Mouse (Mus musculus): ENCODE results near the gene Zfp961. TPM values are rescaled to one million over a fixed set of nuclear protein-coding genes. Genes with fewer than 3 reads are reported as not detected.

Gene Zfp961
- total and polyA plus RNA-seq, 3 experiments: 4.4 to 8.0 (median 5.5) TPM

DNA sequence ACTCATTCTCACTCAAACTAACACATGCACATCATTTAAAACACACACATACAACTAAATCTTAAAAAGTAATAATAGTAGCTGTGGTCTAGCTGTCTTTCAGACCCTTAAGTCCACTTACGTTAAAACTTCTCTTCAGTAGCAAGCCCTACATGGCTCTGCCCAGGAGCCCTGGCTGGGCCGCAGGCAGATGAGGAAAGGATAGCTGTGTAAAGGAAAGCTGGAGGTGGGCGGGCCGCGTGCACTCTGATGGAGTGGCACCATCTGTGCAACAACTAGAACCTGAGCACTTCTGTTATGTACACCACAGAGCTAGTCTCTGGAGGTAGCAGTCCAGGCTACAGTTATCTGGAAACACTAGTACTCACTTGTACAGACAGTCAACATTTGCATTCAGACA lies 16.4 kb downstream of the Zfp961 start:
- intact Hi-C loops (cut with DNase I): no loop called here
- H3K27me3 ChIP-seq (ENCODE audit: control insufficient read depth, insufficient read depth, low read length): no peaks in the 10 kb centered on the region
- H3K36me3 ChIP-seq (ENCODE audit: control insufficient read depth, insufficient read depth, low read length): peaks cover 5% of the 10 kb centered on the region
- peaks cover 1% of the 10 kb centered on the region; the same call in 1 of the 2 replicates for H3K79me2 ChIP-seq (replicated peaks; ENCODE audit: control insufficient read depth, insufficient read depth, low read length)
- no peak overlapping the region for H3K9ac ChIP-seq (ENCODE audit: low read depth, low read length)
- WGBS: 97% methylated on average over 5 of the region's 5 CpGs
- no peak overlapping the region for H3K27ac ChIP-seq
- no peak overlapping the region for H3K4me3 ChIP-seq
- H3K4me1 ChIP-seq (ENCODE audit: control insufficient read depth, insufficient read depth, low read length): no peaks in the 10 kb centered on the region
- DNase-seq: no peak
- TF ChIP-seq EP300 (IDR thresholded peaks at IDR 0.05; ENCODE audit: insufficient read depth, low read depth, low read length) (no peak), POLR2A (IDR thresholded peaks at IDR 0.05; ENCODE audit: insufficient read depth, low read depth, low read length) (no peak), CTCF (IDR thresholded peaks at IDR 0.05) (no peak)

DNA sequence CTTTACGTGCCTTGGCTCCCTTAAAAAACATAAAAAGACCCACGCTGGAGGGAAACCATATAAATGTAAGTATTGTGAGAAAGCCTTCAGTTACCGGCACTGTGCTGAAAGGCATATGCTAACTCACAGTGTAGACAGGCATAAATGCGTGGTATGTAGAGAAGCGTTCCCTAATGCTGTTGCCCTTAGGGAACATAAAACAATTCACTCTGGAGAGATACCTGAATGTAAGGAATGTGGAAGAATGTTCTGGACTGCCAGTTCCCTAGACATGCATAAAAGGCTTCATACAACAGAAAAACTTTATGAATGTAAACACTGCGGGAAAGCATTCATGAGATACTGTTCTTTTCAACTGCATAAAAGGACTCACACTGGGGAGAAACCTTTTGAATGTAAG lies 17.3 kb downstream of the Zfp961 start:
- DNase-seq: no peak
- TF ChIP-seq POLR2A (IDR thresholded peaks at IDR 0.05; ENCODE audit: insufficient read depth, low read depth, low read length) (no peak), CTCF (IDR thresholded peaks at IDR 0.05) (no peak), EP300 (IDR thresholded peaks at IDR 0.05; ENCODE audit: insufficient read depth, low read depth, low read length) (no peak)
- Histone ChIP-seq H3K27ac (no peak overlapping the region), H3K4me1 (ENCODE audit: control insufficient read depth, insufficient read depth, low read length) (no peaks in the 10 kb centered on the region), H3K4me3 (no peak overlapping the region), H3K27me3 (ENCODE audit: control insufficient read depth, insufficient read depth, low read length) (no peaks in the 10 kb centered on the region), H3K9ac (ENCODE audit: low read depth, low read length) (no peak overlapping the region), H3K36me3 (ENCODE audit: control insufficient read depth, insufficient read depth, low read length) (peaks cover 5% of the 10 kb centered on the region), H3K79me2 (replicated peaks; ENCODE audit: control insufficient read depth, insufficient read depth, low read length) (peaks cover 1% of the 10 kb centered on the region; the same call in 1 of the 2 replicates)
- 89% methylated on average over 6 of the region's 6 CpGs for WGBS
- intact Hi-C loops (cut with DNase I): no loop called here

- H3K4me1 ChIP-seq (ENCODE audit: control insufficient read depth, insufficient read depth, low read length): no peaks in the 10 kb centered on the region
- peaks cover 4% of the 10 kb centered on the region for H3K36me3 ChIP-seq (ENCODE audit: control insufficient read depth, insufficient read depth, low read length)
- H3K27ac ChIP-seq: no peak overlapping the region
- 88% methylated on average over 6 of the region's 6 CpGs for WGBS
- H3K9ac ChIP-seq (ENCODE audit: low read depth, low read length): no peak overlapping the region
- no peak for TF ChIP-seq CTCF (IDR thresholded peaks at IDR 0.05)
- TF ChIP-seq EP300 (IDR thresholded peaks at IDR 0.05; ENCODE audit: insufficient read depth, low read depth, low read length): no peak
- no peak for TF ChIP-seq POLR2A (IDR thresholded peaks at IDR 0.05; ENCODE audit: insufficient read depth, low read depth, low read length)
- no peak overlapping the region for H3K4me3 ChIP-seq
- DNase-seq: no peak
- H3K27me3 ChIP-seq (ENCODE audit: control insufficient read depth, insufficient read depth, low read length): no peaks in the 10 kb centered on the region
- intact Hi-C loops (cut with DNase I): no loop called here
- H3K79me2 ChIP-seq (replicated peaks; ENCODE audit: control insufficient read depth, insufficient read depth, low read length): peaks cover 1% of the 10 kb centered on the region; the same call in 1 of the 2 replicates
These were observed 17.8 kb downstream of the Zfp961 start for GRCm38 (mm10) chr8:71968636-71969035.

DNA sequence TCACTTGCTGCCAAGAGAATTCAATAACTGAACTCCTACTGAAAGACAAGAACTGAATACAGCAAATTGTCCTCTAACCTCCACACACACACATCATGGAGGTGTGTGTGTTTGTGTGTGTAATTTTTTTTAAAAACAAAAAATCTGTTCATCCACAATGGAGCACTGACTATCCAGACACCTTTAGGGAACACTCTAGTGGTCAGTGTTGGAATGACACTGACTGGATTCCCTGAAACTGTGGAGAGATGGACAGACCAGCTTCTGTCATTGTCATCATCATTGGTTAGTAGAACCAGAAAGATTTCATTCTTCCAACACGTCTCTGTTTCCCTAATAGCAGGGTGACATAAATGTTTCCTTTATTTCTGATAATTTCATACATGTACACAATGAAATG lies 21.1 kb downstream of the Zfp961 start:
- H3K4me3 ChIP-seq: no peak overlapping the region
- H3K4me1 ChIP-seq (ENCODE audit: control insufficient read depth, insufficient read depth, low read length): no peaks in the 10 kb centered on the region
- WGBS: 32% methylated on average over 1 of the region's 1 CpGs
- no peak overlapping the region for H3K9ac ChIP-seq (ENCODE audit: low read depth, low read length)
- no peaks in the 10 kb centered on the region for H3K27me3 ChIP-seq (ENCODE audit: control insufficient read depth, insufficient read depth, low read length)
- H3K79me2 ChIP-seq (replicated peaks; ENCODE audit: control insufficient read depth, insufficient read depth, low read length): no peaks in the 10 kb centered on the region
- intact Hi-C loops (cut with DNase I): loop anchor here (5.0 kb wide), 1 partner anchor 65 kb away; the partner anchor contains the start of genes Zfp617 and Zfp882
- TF ChIP-seq CTCF (IDR thresholded peaks at IDR 0.05): peak; percentile 86
- no peak for TF ChIP-seq EP300 (IDR thresholded peaks at IDR 0.05; ENCODE audit: insufficient read depth, low read depth, low read length)
- no peak for DNase-seq
- no peak overlapping the region for H3K27ac ChIP-seq
- H3K36me3 ChIP-seq (ENCODE audit: control insufficient read depth, insufficient read depth, low read length): peaks cover 4% of the 10 kb centered on the region

GRCm38 (mm10) chr8:71974211-71974610 lies 23.4 kb downstream of the Zfp961 start:
- Histone ChIP-seq H3K4me1 (ENCODE audit: control insufficient read depth, insufficient read depth, low read length) (no peaks in the 10 kb centered on the region), H3K9ac (ENCODE audit: low read depth, low read length) (no peak overlapping the region), H3K36me3 (ENCODE audit: control insufficient read depth, insufficient read depth, low read length) (peaks cover under 1% of the 10 kb centered on the region), H3K27me3 (ENCODE audit: control insufficient read depth, insufficient read depth, low read length) (no peaks in the 10 kb centered on the region), H3K27ac (no peak overlapping the region), H3K79me2 (replicated peaks; ENCODE audit: control insufficient read depth, insufficient read depth, low read length) (no peaks in the 10 kb centered on the region), H3K4me3 (no peak overlapping the region)
- WGBS: 77% methylated on average over 3 of the region's 3 CpGs
- TF ChIP-seq CTCF (IDR thresholded peaks at IDR 0.05): no peak
- intact Hi-C loops (cut with DNase I): loop anchor here (5.0 kb wide), 1 partner anchor 67 kb away; the partner anchor contains the start of genes Zfp617 and Zfp882
- DNase-seq: no peak

DNA sequence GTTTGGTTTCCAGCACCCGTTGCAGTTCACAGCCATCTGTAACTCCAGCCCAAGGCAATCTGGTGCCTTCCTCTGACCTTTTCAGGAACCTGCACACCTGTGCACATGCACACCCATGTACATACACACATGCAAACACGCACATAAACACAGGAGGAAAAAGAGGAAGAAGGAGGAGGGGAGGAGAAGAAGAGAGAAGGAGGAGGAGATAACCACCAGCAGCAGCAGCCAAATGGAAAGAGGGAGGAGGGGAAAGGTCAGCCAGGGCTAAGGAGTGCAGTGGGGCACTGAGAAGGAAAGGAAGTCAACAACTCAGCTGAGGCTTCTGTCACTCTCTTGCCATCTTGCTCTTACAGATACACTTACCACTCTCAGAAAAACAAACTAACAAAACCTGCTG lies 30.2 kb downstream of the Zfp961 start:
- Histone ChIP-seq H3K4me3 (no peak overlapping the region), H3K79me2 (replicated peaks; ENCODE audit: control insufficient read depth, insufficient read depth, low read length) (no peaks in the 10 kb centered on the region), H3K9ac (ENCODE audit: low read depth, low read length) (no peak overlapping the region), H3K27me3 (ENCODE audit: control insufficient read depth, insufficient read depth, low read length) (no peaks in the 10 kb centered on the region), H3K4me1 (ENCODE audit: control insufficient read depth, insufficient read depth, low read length) (no peaks in the 10 kb centered on the region; the same call in 1 of the 2 replicates), H3K27ac (no peak overlapping the region), H3K36me3 (ENCODE audit: control insufficient read depth, insufficient read depth, low read length) (no peaks in the 10 kb centered on the region)
- TF ChIP-seq EP300 (IDR thresholded peaks at IDR 0.05; ENCODE audit: insufficient read depth, low read depth, low read length) (no peak), CTCF (IDR thresholded peaks at IDR 0.05) (no peak), POLR2A (IDR thresholded peaks at IDR 0.05; ENCODE audit: insufficient read depth, low read depth, low read length) (no peak)
- intact Hi-C loops (cut with DNase I): no loop called here
- peak in 1 of 2 experiments; percentile 12 for DNase-seq
- 22% methylated on average over 2 of the region's 2 CpGs for whole genome bisulfite sequencing

All from heart, adult 2 months (tissue).